Mouse (Mus musculus) adrenal gland (tissue): Measurements from ENCODE around the gene Manf.

Source experiments
- intact Hi-C: fragments of 180-260 bp; cut with DNase I; formaldehyde crosslinking; loops from one replicate; pipeline ENCODE4 v1.15.1; 2025

Gene Manf

DNA sequence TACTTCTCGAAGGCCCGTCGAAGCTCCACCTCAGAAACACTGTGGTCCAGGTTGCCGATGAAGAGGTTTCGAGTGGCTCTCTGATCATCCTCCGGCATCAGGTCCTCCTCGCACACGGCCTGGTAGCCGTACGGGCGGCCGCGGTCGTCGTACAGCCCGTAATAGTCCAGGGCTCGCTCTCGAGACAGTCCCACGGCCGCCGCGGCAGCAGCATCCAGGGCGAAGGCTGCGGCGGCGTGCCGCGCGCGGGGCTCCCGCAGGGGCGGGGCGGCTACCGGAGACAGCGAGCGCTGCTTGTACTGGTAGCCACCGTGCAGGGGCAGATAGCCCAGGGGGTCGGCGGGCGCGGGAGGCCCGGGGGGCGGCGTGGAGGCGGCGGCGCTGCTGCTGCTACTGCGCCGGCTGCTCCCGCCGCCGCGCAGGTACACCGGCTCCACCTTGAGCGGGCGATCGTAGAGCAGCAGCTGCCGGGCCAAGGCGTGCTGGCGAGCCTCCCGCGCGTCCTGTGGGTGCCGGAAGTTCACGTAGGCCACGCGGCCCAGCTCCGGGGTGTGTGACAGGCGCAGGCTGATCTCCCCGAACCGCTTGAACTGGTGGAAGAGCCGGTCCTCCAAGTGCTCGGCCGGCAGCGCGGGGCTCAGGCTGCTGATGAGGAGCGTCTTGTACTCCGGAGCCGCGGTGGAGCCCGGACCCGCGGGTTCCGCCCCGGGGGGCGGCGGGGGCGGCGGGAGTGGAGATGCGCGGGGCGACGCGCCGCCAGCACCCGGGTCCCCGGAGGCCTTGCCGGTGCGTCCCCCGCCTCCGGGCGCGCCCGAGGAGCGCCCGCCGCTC is 5.7 kb downstream of the Manf start:
- intact Hi-C loops: loop anchor here (2.0 to 5.0 kb wide), 2 partner anchors 63 to 209 kb away; no protein-coding TSS in a partner anchor

DNA sequence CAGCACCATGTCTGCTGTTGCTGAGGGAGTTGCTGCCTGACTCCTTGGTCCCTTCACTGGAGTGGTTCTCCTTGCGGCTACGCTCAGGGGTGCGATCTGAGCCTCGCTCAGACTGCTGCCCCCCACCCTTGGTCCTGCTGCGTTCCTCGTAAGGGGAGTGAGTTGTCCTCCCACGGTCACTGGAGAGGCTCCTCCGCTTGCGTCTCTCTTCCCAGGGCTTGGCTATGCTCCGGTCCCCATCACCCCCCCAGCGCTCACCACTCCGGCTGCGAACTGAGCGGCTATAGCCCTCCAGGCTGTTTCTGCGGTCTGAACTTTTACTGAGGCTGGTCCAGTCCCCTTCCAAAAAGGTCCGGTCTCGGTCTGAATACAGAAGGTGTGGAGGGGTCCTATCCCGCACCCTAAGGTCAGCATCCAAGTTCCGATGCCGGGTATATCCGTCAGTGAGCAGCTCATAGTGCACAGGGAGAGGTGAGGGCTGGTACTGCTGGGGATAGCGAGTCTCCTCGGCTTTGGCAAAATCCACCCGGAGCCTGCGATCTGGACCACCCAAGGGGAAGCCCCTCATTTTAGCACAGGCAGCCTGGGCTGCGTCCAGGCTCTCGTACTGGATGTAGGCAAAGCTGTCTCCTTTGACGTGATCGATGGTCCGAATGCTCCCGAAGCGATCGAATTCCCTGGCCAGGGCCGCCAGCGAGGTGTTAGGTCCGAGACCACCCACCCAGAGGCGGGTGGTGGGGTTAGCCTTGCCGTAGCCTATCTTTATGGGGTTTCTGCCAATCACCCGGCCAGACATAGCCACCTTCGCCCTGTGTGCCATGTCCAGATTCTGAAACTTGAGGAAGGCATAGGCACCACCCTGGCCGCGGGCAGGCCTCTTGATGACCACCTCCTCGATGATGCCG is 6.5 kb downstream of the Manf start:
- intact Hi-C loops: loop anchor here (5.0 kb wide), 1 partner anchor 208 kb away; no protein-coding TSS in a partner anchor

DNA sequence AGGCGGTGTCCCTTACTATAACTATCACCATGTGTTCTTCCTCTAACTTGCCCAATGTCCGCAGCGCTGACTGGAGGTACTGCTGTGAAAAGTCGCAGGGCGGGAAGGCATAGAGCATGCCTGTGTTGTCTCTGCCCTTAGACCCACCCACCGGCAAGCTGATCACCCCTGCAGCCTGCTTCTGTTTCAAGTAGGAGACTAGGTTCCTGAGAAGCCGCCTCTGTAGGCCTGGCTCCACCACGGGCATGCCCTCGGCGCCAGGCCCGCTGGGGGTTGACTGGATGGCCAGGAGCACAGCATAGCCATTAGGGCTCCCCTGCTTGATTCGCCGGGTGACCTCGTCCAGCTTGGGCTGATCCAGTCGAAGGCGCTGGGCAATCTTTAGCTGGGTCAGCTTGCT is 7.5 kb downstream of the Manf start:
- intact Hi-C loops: no loop called here

DNA sequence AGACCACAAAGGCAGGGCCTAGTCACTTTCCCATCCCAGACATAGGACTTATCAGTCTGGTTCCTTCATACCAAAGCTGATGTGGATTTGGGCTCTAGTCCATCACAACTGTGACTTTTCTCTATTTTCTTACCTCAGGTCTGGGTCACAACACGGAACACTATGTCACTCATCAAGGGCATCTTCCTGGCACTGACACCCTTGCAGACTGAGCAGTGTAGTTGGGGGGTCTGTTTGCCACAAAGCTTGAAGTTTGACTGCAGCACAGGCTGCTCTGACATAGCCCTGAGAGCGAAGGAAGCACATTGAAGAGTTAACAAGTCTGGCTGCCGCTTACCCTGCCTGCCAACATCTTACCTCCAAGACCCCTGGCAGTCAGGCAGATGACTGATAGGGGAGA is 8.7 kb downstream of the Manf start:
- intact Hi-C loops: no loop called here

DNA sequence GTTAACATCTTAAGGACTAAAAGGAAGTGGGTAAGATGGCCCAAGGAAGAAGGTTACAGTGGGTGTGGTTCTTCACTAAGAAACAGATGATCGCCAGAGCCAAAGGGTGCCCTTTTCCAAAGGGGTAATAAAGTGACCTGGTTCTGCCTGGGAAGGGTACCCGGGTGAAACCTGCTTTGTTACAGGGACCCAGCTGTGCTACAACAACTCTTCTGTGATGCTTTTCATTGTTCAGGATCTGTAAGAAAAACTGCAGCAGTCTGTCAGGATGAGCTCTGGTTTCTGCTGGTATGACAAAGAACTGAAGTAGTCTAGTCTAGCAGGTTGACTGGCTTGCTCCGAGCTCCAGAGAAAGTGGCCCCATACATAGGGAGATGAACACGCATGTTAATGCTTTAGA is 9.6 kb downstream of the Manf start:
- intact Hi-C loops: no loop called here

DNA sequence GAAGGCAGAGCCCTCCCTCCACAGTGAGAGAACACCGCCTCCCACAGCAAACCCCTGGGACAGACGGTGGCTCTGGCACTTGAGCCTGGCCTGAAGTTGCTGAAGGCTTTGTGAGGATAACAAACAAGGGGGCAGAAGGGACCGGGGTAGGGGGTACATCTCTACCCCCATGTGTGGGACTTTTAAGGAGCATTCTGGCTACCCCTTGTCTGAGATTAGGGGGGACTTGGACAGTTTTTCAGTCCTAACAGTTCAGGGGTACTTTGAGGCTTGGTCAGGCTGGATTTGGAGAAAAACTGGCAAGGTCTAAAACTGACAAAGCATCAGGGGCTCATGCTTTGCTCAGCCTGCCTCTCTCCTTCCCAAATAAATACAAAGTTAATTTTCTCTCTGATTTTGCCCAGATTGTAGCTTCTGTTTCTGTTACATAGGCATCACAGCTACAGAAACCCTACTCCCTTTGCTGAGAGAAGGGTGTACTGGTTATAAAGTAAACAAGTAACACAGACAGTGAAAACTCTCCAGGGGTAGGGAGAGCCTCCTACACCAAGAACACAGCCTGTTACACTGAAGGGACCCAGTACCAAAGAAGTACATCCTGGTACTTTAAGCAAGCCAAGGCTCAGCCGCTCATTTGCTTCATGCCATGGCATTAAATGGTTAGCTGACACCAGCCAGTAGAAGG is 10.6 kb downstream of the Manf start:
- intact Hi-C loops: no loop called here

DNA sequence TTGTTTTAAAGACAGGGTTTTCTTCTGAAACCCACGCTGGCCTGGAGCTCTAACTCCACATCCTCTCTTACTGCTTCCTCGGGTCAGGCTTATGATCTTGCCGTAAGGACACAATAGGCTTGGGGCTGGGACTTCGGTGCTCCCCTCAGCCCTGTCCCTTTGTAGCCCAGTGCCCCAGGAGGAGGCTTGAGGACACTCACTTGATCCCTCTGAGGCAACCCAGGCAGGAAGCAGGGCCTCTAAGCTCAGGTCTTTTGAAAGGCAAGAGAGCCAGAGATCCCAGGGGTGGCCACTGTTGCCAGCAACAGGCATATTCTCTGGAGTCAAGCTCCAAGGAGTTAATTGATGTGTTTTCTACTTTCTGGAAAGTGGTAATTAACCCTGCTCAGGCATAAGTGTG is 12.3 kb downstream of the Manf start:
- intact Hi-C loops: no loop called here

DNA sequence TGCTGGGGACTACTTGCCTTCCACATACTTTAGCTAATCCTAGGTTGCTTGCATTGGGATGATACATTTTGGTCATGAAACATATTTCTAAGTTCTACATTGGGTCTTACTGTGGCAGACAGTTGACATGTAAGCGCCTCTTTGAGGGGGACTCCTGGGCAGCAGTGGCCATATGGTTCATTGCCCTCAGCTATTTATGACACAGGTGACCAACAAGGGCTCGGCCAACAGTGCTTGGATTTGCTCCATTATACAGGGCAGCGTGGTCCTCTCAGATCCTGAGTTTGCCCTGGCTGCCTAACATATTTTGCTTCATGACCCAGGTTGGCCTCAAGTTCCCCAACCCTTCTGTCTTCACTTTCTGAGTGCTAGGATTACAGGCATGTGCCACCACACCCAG is 15.1 kb downstream of the Manf start:
- intact Hi-C loops: no loop called here

DNA sequence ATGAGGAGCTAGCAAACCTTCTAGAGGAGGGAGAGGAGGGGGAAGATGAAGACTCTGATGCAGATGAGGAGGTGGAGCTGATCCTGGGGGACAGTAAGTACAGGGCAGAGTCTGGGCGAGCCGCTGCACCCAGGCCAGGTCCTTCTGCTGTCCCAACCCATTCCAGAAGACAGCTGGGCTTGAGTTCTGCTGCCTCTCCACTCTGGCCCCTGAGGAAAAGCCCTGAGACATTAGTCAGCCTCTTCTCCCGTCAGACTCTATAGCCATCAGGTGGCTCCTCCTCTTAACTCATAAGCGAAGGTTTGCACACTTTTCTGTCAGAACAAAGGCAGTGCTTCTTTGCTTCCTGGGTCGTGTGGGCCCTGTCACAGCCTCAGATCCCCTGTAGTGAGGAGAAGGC is 17.6 kb downstream of the Manf start:
- intact Hi-C loops: no loop called here

DNA sequence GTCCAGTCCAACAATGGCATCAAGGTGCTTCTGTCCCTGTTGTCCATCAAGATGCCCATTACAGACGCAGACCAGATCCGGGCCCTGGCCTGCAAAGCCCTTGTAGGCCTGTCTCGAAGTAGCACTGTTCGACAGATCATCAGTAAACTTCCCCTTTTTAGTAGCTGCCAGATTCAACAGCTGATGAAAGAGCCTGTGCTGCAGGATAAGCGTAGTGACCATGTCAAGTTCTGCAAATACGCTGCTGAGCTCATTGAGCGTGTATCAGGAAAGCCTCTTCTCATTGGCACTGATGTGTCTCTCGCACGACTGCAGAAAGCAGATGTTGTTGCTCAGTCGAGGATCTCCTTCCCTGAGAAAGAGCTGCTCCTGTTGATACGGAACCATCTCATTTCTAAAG is 33.7 kb downstream of the Manf start:
- intact Hi-C loops: no loop called here

DNA sequence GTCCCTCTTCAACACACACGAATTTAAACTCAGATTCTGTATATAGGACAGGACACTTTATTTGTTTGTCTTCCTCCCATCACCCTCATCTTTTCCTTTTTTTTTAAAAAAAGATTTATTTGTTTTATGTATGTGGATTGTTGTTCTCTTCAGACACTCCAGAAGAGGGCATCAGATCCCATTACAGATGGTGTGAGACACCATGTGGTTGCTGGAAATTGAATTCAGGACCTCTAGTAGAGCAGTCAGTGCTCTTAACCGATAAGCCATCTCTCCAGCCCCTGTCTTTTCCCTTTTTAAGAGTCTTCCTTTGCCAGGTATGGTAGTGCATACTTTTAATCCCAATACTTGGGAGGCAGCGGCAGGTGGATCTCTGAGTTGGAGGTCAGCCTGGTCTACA is 35.1 kb downstream of the Manf start:
- intact Hi-C loops: no loop called here

DNA sequence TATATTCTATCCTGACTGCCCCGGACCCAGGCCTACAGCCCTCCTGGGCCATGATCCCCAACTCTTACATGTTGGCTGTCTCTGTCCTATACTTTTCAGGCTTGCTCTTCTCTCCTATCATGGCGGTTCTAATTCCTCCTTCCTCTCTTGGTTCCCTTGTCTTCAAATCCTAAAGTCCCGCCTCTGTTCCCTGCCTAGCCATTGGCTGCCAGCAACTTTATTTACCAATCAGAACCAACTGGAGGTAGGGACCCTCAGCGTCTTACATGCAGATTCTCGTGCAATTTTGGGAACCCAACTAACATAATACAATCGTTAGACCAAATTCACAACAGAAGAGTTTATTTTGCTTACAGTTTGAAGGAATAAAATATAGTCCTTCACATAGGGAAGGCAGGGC is 49.0 kb downstream of the Manf start:
- intact Hi-C loops: no loop called here

DNA sequence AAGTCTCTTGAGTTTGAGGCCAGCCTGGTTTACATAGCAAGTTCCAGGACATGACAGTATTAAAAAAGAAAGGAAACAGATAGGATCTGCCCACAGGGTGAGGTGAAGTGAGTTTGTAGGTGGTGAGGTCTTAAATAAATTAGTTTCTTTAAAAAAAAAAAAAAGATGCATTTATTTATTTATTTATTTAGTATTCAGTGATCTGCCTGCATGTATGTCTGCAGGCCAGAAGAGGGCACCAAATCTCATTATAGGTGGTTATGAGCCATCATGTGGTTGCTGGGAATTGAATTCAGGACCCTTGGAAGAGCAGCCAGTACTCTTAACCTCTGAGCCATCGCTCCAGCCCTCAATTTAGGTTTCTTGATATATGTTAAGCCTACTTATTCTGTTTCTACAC is 51.2 kb downstream of the Manf start:
- intact Hi-C loops: no loop called here

DNA sequence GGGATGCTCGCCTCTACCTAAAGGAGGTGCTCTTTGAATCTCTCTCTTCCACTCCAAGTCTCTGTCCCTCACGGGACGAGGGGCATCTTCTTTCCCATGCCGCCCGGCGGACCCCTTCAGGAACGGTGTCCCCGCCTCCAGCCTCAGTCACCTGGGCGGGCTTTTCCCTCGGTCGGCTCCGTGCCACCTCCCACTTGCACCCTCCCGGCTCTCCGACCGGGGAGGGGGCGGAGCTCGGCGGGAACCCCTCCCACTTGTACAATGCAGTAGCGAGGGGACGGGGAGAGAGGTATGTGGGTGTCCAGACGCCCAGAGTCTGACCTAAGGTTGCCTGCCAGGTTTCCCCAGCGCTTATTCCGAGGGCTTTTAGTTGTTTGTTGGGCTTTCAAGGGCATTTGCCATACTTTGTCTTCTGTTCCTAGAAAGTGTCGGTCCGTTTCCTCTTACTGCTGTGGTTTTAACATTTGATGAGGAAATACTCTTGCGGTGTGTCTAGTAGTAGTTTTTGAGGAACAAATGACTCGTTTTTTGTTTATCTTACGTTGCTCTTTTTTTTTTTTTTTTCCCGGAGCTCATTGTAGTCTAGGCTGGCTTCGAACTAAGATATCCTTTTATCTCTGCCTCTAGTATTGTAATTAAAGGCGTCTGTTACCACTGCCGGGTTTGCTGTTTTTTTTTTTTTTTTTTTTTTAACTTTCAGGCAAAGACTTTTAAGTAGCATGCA is 69.2 kb downstream of the Manf start:
- intact Hi-C loops: loop anchor here (2.0 kb wide), 1 partner anchor 64 kb away; the partner anchor contains the start of gene Rbm15b

DNA sequence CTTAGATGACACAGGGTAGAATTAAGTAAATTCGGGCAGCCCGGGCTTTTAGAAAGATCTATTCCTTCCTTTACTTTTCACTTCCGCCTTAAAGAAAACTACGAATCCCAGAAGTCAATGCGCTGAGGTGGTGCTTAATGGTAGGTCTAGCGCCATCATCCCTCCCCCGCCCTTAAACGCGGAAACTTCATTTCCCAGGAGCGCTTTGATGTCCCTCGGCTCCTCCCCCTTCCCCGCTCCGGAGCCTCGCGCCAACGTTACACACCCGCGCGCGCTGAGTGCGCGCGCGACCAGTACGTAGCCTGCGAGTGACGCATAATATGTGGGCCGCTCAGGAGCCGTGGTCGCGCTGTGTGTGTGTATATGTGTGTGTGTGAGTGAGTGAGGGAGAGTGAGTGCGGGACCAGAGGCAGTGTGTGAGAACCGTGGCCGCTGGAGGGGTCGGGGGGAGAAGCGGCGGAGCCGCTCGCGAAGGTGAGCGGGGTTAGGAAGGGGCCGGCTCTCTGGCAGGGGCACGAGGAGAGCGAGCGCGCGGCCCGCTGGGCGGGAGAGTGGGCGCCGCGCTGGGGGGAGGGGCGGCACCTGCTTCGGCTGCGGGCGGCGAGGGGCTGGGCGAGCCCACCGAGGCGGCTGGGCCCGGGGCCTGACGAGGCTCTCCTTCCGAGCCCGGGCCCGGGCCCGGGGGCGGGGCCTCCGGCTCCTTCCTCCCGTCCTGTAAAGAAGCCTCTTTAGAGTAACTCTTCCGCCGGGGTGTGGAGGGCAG is 70.0 kb downstream of the Manf start, which contains the start of gene Dcaf1:
Gene Dcaf1, plus strand, starts transcription at position 257 of the 763 bp plus-strand sequence.
- intact Hi-C loops: loop anchor here (2.0 kb wide), 1 partner anchor 65 kb away; the partner anchor contains the start of gene Rbm15b

DNA sequence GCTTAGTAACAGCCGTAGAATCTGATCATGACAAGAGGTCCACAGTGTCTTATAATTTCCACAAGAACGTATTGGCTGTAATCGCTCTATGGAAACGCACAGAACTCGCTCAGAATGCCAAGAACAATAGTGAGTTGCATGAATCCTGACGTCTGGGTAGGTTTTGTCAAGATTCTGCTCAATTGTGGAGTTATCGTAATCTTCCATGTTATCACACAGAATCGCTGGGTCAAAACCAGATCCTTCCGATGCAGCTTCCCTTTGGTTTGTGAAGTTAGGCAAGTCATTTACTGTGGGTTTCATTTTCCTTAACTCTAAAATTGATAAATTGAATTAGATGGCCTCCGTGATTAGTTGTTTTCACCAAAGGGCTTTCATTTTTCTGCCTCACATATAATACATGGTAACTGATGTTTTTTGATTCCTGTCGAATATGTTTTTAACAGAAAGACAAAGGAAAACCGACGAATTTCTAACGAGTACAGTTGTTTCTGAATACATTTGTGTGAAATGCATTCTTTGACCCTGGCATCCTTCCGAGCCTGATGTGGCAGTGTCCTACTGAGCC is 70.6 kb downstream of the Manf start:
- intact Hi-C loops: no loop called here

DNA sequence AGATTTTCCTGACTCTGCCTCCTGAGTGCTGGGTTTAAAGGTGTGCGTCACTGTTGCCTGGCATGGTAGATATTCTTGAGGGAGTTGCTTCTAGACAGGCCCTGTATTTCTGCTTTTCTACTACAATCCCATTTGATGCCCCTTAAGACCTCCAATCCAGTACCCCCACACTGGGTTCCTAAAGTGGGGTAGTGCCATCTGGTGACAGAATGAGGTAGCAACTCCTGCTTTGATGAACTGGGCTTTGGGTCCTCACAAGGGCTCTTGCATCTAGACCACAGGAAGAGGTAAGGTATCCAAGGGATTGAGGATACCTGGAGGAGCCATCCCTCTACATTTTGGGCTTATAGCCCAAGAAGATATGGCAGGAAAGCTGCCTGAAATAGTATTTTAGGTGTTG is 72.6 kb downstream of the Manf start:
- intact Hi-C loops: loop anchor here (5.0 kb wide), 1 partner anchor 132 kb away; the partner anchor contains the start of gene Tex264

DNA sequence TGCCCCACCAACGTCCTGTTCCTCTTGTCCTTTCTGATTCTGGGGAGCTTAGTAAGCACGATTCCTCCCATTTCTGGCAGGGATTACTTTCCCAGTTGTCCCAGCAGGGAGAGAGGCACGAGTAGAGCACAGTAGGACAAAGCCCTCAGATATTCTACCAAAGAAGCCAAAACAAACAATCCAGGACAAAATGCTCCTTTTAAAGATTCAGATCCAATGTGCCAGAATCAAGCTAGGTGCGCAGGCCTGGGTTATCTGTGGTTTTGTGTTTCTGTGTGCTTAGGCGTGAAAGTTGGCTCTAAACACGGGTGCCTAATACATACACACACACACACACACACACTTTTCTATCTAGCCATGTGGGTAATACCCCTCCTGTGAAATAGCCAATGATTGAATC is 73.6 kb downstream of the Manf start:
- intact Hi-C loops: loop anchor here (5.0 kb wide), 1 partner anchor 131 kb away; the partner anchor contains the start of gene Tex264

DNA sequence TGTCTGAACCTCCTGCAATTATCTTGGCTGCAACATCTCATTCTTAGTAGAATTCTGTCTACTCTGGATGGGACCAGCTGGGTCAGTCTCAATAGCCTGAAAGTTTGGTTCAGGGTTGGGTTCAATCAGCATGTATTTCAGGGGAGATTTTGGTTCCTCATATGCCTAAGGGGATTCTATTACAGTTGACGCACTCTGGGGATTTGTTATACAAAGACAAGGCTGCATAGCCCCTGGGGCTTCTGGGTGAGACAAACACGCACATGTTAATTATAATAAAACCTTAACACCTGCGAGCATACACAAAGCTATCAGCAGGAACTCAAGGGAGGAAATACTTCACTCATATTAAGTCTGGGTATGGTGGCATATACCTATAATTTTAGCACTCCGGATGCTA is 85.3 kb downstream of the Manf start:
- intact Hi-C loops: no loop called here

DNA sequence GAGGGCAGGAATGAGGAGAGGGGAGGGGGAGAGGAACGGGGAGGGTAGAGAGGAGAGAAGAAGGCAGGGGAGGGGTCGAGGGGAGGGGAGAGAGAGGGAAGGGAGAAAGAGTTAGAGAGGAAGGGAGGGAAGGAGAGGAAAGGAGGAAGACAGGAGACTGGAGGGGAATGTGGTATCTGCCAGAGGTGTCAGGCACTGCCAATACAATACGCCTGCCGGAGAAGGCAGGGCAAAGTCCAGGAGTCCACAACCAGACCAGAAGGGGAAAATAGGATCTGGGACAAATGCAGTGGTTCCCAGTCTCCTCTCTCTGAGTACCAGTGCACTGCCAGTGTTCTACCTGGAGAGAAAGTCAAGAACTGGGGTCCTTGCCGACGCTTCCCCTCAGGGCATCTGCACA is 100.9 kb downstream of the Manf start:
- intact Hi-C loops: no loop called here
